Mouse (Mus musculus): ENCODE data around the gene Ccn1. TPM values are rescaled to one million over a fixed set of nuclear protein-coding genes. Genes with fewer than 3 reads are reported as not detected.

Ccn1 gene
- polyA plus RNA-seq, 1 experiment from 2014 or later, result 26.4 TPM

GRCm38 (mm10) chr3:145653191-145653940, 3.6 kb upstream of the Ccn1 start:
- Histone ChIP-seq H3K4me1 (ENCODE audit: control insufficient read depth, insufficient read depth, low read length) (peaks cover 23% of the 10 kb centered on the region), H3K4me3 (ENCODE audit: low read depth, low read length) (peak overlapping the region; percentile 39), H3K27me3 (ENCODE audit: control insufficient read depth, insufficient read depth, low read length) (no peaks in the 10 kb centered on the region), H3K9ac (ENCODE audit: low read length) (peak overlapping the region; percentile 74), H3K36me3 (ENCODE audit: control insufficient read depth, insufficient read depth, low read length) (no peaks in the 10 kb centered on the region), H3K9me3 (ENCODE audit: control insufficient read depth, low read length) (no peaks in the 10 kb centered on the region), H3K4me2 (ENCODE audit: low read depth, severe bottlenecking) (peak overlapping the region; percentile 80), H3K27ac (replicated peaks; ENCODE audit: low read depth, low read length) (peak overlapping the region; percentile 48)
- ATAC-seq (ENCODE audit: insufficient number of reproducible peaks, low FRiP score, low TSS enrichment, low read depth) (peak; percentile 52), DNase-seq (ENCODE audit: low spot score) (peak; percentile 87)
- WGBS, result under 1% methylated on average over 51 of the region's 53 CpGs

GRCm38 (mm10) chr3:145652322-145653131, 2.7 kb upstream of the Ccn1 start:
- Histone ChIP-seq H3K9me3 (ENCODE audit: control insufficient read depth, low read length) (no peaks in the 10 kb centered on the region), H3K27me3 (ENCODE audit: control insufficient read depth, insufficient read depth, low read length) (no peaks in the 10 kb centered on the region), H3K36me3 (ENCODE audit: control insufficient read depth, insufficient read depth, low read length) (peaks cover 1% of the 10 kb centered on the region; the same call in 1 of the 2 replicates), H3K27ac (replicated peaks; ENCODE audit: low read depth, low read length) (peak overlapping the region; percentile 48; the same call in 1 of the 2 replicates), H3K4me2 (ENCODE audit: low read depth, severe bottlenecking) (peak overlapping the region; percentile 80), H3K4me1 (ENCODE audit: control insufficient read depth, insufficient read depth, low read length) (peaks cover 25% of the 10 kb centered on the region), H3K4me3 (ENCODE audit: low read depth, low read length) (peak overlapping the region; percentile 39), H3K9ac (ENCODE audit: low read length) (peak overlapping the region; percentile 74)
- ATAC-seq (ENCODE audit: insufficient number of reproducible peaks, low FRiP score, low TSS enrichment, low read depth), result no peak
- WGBS, result 5% methylated on average over 20 of the region's 20 CpGs
- peak; percentile 52 for DNase-seq (ENCODE audit: low spot score)

- DNase-seq (ENCODE audit: low spot score) (no peak), ATAC-seq (ENCODE audit: insufficient number of reproducible peaks, low FRiP score, low TSS enrichment, low read depth) (no peak)
- 0 out of 2 replicates have a peak overlapping the region, but pooled peaks have one; percentile 9 for H3K4me3 ChIP-seq (ENCODE audit: low read depth, low read length)
- H3K4me1 ChIP-seq (ENCODE audit: control insufficient read depth, insufficient read depth, low read length), result peaks cover 28% of the 10 kb centered on the region
- no peaks in the 10 kb centered on the region for H3K27me3 ChIP-seq (ENCODE audit: control insufficient read depth, insufficient read depth, low read length)
- peak overlapping the region; percentile 80 for H3K4me2 ChIP-seq (ENCODE audit: low read depth, severe bottlenecking)
- H3K27ac ChIP-seq (replicated peaks; ENCODE audit: low read depth, low read length), result no peak overlapping the region; the same call in 1 of the 2 replicates
- peak overlapping the region; percentile 3 for H3K9ac ChIP-seq (ENCODE audit: low read length)
- WGBS, result 3% methylated on average over 10 of the region's 10 CpGs
- H3K9me3 ChIP-seq (ENCODE audit: control insufficient read depth, low read length), result no peaks in the 10 kb centered on the region
- H3K36me3 ChIP-seq (ENCODE audit: control insufficient read depth, insufficient read depth, low read length), result peaks cover 4% of the 10 kb centered on the region; the same call in 1 of the 2 replicates
Observed at GRCm38 (mm10) chr3:145651978-145652321, 2.2 kb upstream of the Ccn1 start.

- ATAC-seq (ENCODE audit: insufficient number of reproducible peaks, low FRiP score, low TSS enrichment, low read depth) (no peak), DNase-seq (ENCODE audit: low spot score) (peak; percentile 60)
- Histone ChIP-seq H3K4me2 (ENCODE audit: low read depth, severe bottlenecking) (peak overlapping the region; percentile 80), H3K27me3 (ENCODE audit: control insufficient read depth, insufficient read depth, low read length) (no peaks in the 10 kb centered on the region), H3K4me3 (ENCODE audit: low read depth, low read length) (peak overlapping the region; percentile 60), H3K4me1 (ENCODE audit: control insufficient read depth, insufficient read depth, low read length) (peaks cover 28% of the 10 kb centered on the region), H3K9me3 (ENCODE audit: control insufficient read depth, low read length) (no peaks in the 10 kb centered on the region), H3K36me3 (ENCODE audit: control insufficient read depth, insufficient read depth, low read length) (peaks cover 4% of the 10 kb centered on the region; the same call in 1 of the 2 replicates), H3K27ac (replicated peaks; ENCODE audit: low read depth, low read length) (peak overlapping the region; percentile 71; the same call in 1 of the 2 replicates), H3K9ac (ENCODE audit: low read length) (peak overlapping the region; percentile 19; the same call in 1 of the 2 replicates)
- WGBS, result 4% methylated on average over 19 of the region's 19 CpGs
Observed at GRCm38 (mm10) chr3:145651029-145651977, 1.5 kb upstream of the Ccn1 start.

GRCm38 (mm10) chr3:145650298-145651011, 674 bp upstream of the Ccn1 start:
- Histone ChIP-seq H3K4me2 (ENCODE audit: low read depth, severe bottlenecking) (peak overlapping the region; percentile 80), H3K4me1 (ENCODE audit: control insufficient read depth, insufficient read depth, low read length) (peaks cover 30% of the 10 kb centered on the region), H3K27me3 (ENCODE audit: control insufficient read depth, insufficient read depth, low read length) (no peaks in the 10 kb centered on the region), H3K9me3 (ENCODE audit: control insufficient read depth, low read length) (no peaks in the 10 kb centered on the region), H3K4me3 (ENCODE audit: low read depth, low read length) (peak overlapping the region; percentile 60), H3K36me3 (ENCODE audit: control insufficient read depth, insufficient read depth, low read length) (peaks cover 4% of the 10 kb centered on the region; the same call in 1 of the 2 replicates), H3K27ac (replicated peaks; ENCODE audit: low read depth, low read length) (peak overlapping the region; percentile 71; the same call in 1 of the 2 replicates), H3K9ac (ENCODE audit: low read length) (peak overlapping the region; percentile 19; the same call in 1 of the 2 replicates)
- under 1% methylated on average over 18 of the region's 18 CpGs for WGBS
- DNase-seq (ENCODE audit: low spot score) (peak; percentile 66), ATAC-seq (ENCODE audit: insufficient number of reproducible peaks, low FRiP score, low TSS enrichment, low read depth) (no peak)

GRCm38 (mm10) chr3:145648991-145649851, 560 bp downstream of the Ccn1 start:
- Histone ChIP-seq H3K27me3 (ENCODE audit: control insufficient read depth, insufficient read depth, low read length) (no peaks in the 10 kb centered on the region), H3K4me3 (ENCODE audit: low read depth, low read length) (peak overlapping the region; percentile 60), H3K36me3 (ENCODE audit: control insufficient read depth, insufficient read depth, low read length) (peaks cover 4% of the 10 kb centered on the region; the same call in 1 of the 2 replicates), H3K4me1 (ENCODE audit: control insufficient read depth, insufficient read depth, low read length) (peaks cover 30% of the 10 kb centered on the region), H3K9ac (ENCODE audit: low read length) (peak overlapping the region; percentile 82), H3K4me2 (ENCODE audit: low read depth, severe bottlenecking) (peak overlapping the region; percentile 80), H3K9me3 (ENCODE audit: control insufficient read depth, low read length) (no peaks in the 10 kb centered on the region), H3K27ac (replicated peaks; ENCODE audit: low read depth, low read length) (peak overlapping the region; percentile 60)
- peak; percentile 77 for DNase-seq (ENCODE audit: low spot score)
- ATAC-seq (ENCODE audit: insufficient number of reproducible peaks, low FRiP score, low TSS enrichment, low read depth), result no peak
- WGBS, result under 1% methylated on average over 49 of the region's 49 CpGs
